Mouse (Mus musculus) small intestine, adult 2 months (tissue): ENCODE results near the gene Rpl14.

ENCODE experiments used
- CTCF ChIP-seq: fragments of 200-500 bp; IDR thresholded peaks from 2 replicates; pipeline ENCODE4 v1.5.1; 2012; ENCODE audit warnings: low read depth, mild to moderate bottlenecking, control low read depth, inconsistent platforms, low read length, moderate library complexity, mixed read lengths; ENCODE audit not compliant: insufficient replicate concordance, insufficient read length; ENCODE audit errors: extremely low read depth
- POLR2A ChIP-seq: fragments of 200-500 bp; IDR thresholded peaks from 2 replicates; pipeline ENCODE4 v1.6.1; 2012; ENCODE audit warnings: low read depth, mild to moderate bottlenecking, control low read depth, inconsistent platforms, low read length, moderate library complexity

- TF ChIP-seq CTCF (no peak), POLR2A (no peak)
Observed at GRCm38 (mm10) chr9:120539662-120540251, 31.5 kb upstream of the Rpl14 start, which contains the start of gene Entpd3.
